Mouse (Mus musculus) MEL (cell line): Measurements from ENCODE around the gene Ggnbp2.

Source experiments
- CTCF ChIP-seq, 3 experiments: IDR thresholded peaks in 2 of 3; conservative IDR thresholded peaks in 1 of 3; 2 replicates each; pipeline ENCODE4 v1.5.1; 2011 to 2012; ENCODE audit warnings: low read length in 3 of 3, low read depth in 2 of 3, mild to moderate bottlenecking in 2 of 3, improper control_type of control experiment in 1 of 3, inconsistent platforms in 1 of 3, mixed read lengths in 1 of 3, moderate library complexity in 1 of 3; ENCODE audit not compliant: control insufficient read depth in 1 of 3, insufficient read depth in 1 of 3, poor library complexity in 1 of 3, severe bottlenecking in 1 of 3
- E2F4 ChIP-seq: IDR thresholded peaks from 2 replicates; pipeline ENCODE4 v1.6.1; 2011; ENCODE audit warnings: low read depth, low read length, improper control_type of control experiment, borderline replicate concordance
- EP300 ChIP-seq, 2 experiments: IDR thresholded peaks; 2 replicates each; pipeline ENCODE4 v1.6.1; 2011; ENCODE audit warnings: improper control_type of control experiment in 2 of 2, low read length in 2 of 2, low read depth in 1 of 2, mild to moderate bottlenecking in 1 of 2
- MEF2A ChIP-seq: IDR thresholded peaks from 2 replicates; pipeline ENCODE4 v1.6.1; 2014; ENCODE audit warnings: low read depth, mild to moderate bottlenecking, inconsistent platforms, low read length, improper control_type of control experiment; ENCODE audit not compliant: poor library complexity, insufficient replicate concordance, severe bottlenecking; ENCODE audit errors: extremely low read depth
- SMC3 ChIP-seq: IDR thresholded peaks from 2 replicates; pipeline ENCODE4 v1.6.1; 2011; ENCODE audit warnings: low read depth, low read length, improper control_type of control experiment
- TAL1 ChIP-seq: IDR thresholded peaks from 2 replicates; pipeline ENCODE4 v1.6.1; 2012; ENCODE audit warnings: mild to moderate bottlenecking, inconsistent platforms, low read length, moderate library complexity, mixed read lengths
- TCF12 ChIP-seq: IDR thresholded peaks from 2 replicates; pipeline ENCODE4 v1.6.1; 2014; ENCODE audit warnings: low read depth, mild to moderate bottlenecking, inconsistent platforms, low read length, improper control_type of control experiment, moderate library complexity
- ZC3H11A ChIP-seq: IDR thresholded peaks from 2 replicates; pipeline ENCODE4 v1.6.1; 2012; ENCODE audit warnings: low read depth, mild to moderate bottlenecking, inconsistent platforms, low read length, improper control_type of control experiment

DNA sequence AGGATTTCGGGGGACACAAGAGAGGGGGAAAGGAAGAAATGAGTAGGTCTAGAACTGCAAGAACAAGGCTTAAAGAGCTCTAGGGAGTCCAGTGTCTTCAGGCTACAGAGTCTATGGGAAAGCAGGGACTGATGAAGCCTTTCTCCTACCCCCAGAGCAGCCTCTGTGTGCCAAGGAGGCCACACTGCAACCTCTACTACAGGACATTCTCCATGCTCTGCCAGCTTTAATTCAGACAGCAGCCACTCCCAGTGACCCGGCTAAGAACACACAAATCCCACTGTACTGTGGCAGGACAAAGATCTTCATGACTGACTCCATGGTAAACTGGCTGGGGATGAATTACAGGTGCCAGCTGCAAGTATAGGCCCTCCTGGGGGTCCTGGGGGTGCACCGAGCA, 36.5 kb upstream of the Ggnbp2 start:
- TF ChIP-seq MEF2A: no peak
- TF ChIP-seq CTCF (IDR thresholded peaks at IDR 0.05 in 2 of 3, conservative IDR thresholded peaks at IDR 0.05 in 1 of 3; ENCODE audit: control insufficient read depth in 1 of 3, insufficient read depth in 1 of 3, low read depth in 2 of 3, low read length in 3 of 3, poor library complexity in 1 of 3, severe bottlenecking in 1 of 3): no peak
- TF ChIP-seq TCF12: no peak
- TF ChIP-seq ZC3H11A: no peak
- TF ChIP-seq E2F4: no peak
- TF ChIP-seq TAL1: no peak
- TF ChIP-seq EP300 (IDR thresholded peaks at IDR 0.05; ENCODE audit: low read depth in 1 of 2, low read length in 2 of 2): no peak
- TF ChIP-seq SMC3: no peak
